Mouse (Mus musculus): ENCODE results near the gene Pgpep1.

Gene Pgpep1

GRCm38 (mm10) chr8:70659604-70660272, 450 bp downstream of the Pgpep1 start:
- DNase-seq (ENCODE audit: low spot score in 2 of 2), result peak; percentile 90

GRCm38 (mm10) chr8:70658897-70659603, 1.1 kb downstream of the Pgpep1 start:
- DNase-seq (ENCODE audit: low spot score in 2 of 2), result no peak

DNA sequence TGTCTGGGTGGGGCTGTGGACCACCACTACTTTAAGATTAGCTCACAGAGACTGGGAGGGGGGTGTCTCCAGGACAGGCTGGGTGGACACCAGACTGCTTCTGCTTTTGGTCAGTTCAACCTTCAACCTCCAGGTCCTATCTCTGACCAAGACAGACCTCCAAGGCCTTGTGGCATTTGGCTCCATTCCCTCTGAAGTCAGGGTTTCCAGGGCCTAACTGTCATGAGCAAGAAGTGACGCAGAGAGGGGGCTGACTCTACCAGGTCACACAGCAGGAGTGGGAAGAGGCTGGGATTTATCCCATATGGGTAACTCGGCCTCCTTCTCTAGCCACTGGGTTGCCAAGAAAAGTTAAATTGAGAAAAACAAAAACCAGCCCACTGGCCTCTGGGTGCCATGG, 2.4 kb downstream of the Pgpep1 start:
- no peak for DNase-seq (ENCODE audit: low spot score in 2 of 2)

DNA sequence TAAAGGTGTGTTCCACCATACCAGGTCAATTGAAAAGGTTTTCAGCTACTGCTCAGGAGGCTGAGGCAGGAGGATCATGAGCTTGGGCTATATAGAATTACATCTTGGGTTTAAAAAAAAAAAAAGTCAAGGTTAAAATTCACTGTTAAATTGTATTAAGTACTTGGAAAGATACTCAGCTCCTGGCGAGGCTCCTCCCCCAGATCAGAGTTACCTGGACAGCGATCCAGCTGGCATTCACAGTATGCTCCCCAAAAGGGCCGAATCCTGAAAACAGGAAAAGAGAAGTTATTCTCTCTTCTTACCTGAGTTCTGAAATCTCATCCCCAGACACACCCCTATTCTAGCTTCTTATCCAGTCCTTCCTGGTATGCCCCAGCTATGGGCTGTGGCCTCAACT, 3.0 kb downstream of the Pgpep1 start:
- no peak for DNase-seq (ENCODE audit: low spot score in 2 of 2)

DNA sequence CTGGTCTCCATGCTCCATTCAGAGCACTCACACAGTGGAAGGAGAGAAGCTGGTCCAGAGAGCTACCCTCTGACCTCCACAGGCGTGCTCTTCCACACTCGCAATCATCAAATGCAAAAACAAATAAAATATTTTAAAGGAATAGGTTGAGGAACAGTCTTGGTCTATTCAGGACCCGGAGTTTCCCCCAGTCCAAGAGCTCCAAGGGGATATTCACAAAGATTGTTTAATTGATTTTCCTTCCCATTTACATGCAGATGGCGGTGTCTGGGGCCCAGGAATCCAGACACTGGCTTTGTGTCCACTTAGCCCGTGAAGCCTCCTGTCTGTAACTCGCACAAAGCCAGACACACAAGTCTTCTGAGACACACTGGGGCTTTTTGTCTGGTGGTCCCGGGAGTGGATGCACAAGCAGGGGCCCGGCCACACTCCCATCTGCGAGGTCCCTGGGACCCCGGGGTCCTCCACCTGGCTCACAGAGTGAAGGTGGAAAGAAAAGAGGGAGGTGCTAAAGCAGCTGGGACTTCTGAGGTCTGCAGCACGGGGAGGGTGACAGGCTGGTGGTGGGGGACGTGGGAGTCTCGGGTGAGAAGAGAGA, 3.9 kb downstream of the Pgpep1 start:
- peak in 1 of 2 experiments; percentile 57 for DNase-seq (ENCODE audit: low spot score in 2 of 2)

- DNase-seq (ENCODE audit: low spot score in 2 of 2), result no peak
These were observed 4.7 kb downstream of the Pgpep1 start for GRCm38 (mm10) chr8:70655469-70655868.

GRCm38 (mm10) chr8:70654121-70654520, 6.1 kb downstream of the Pgpep1 start:
- DNase-seq (ENCODE audit: low spot score in 2 of 2), result no peak

DNA sequence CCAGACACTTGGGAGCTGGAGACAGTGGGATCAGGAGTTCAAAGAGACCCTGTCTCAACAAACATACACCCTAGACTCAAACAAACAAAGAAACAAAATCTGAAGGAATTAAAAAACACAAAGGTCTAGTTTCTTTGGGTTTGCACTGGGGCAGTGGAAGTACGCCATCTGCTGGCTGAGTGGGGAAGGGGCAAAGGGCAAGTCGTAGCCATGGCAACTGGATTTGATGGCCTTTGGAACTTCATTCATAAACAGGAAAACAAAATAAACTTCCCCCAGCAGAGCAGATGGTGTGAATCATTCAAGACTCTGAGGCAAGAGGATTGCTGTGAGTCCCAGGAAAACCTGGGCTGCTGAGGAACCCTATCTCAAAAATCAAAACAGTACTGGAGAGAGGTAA, 7.0 kb downstream of the Pgpep1 start:
- no peak for DNase-seq (ENCODE audit: low spot score in 2 of 2)

GRCm38 (mm10) chr8:70650351-70650750, 9.8 kb downstream of the Pgpep1 start:
- DNase-seq (ENCODE audit: low spot score in 2 of 2), result no peak

- peak; percentile 78 to 79 for DNase-seq (ENCODE audit: low spot score in 2 of 2)
These were observed 10.9 kb downstream of the Pgpep1 start for GRCm38 (mm10) chr8:70649324-70649723.

- DNase-seq (ENCODE audit: low spot score in 2 of 2), result no peak
These were observed 11.3 kb downstream of the Pgpep1 start for GRCm38 (mm10) chr8:70648921-70649320.

- DNase-seq (ENCODE audit: low spot score in 2 of 2), result no peak
These were observed 12.1 kb downstream of the Pgpep1 start for GRCm38 (mm10) chr8:70648164-70648442.

- DNase-seq (ENCODE audit: low spot score in 2 of 2), result no peak
These were observed 12.6 kb downstream of the Pgpep1 start for GRCm38 (mm10) chr8:70647343-70648163.

- DNase-seq (ENCODE audit: low spot score in 2 of 2), result no peak
These were observed 13.4 kb downstream of the Pgpep1 start for GRCm38 (mm10) chr8:70646775-70647174.

DNA sequence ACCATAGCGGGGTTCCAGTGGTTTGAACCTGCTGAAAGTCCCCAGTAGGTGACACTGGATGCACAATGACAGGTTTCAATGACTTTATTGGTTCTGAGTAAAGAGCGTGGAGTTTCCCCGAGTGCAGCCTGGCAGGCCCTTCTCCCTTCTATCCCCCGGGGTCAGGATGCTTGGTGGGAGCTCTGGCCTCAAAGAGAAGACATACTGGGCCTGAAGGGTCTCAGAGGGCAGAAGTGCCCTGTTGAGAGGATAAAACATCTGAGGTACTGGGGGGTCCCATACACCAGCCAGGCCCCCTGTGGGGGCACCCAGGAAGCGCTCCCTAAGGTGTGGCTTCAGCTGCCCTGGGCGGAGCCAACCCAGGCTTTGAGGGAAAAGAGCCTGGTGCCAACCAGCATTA, 13.8 kb downstream of the Pgpep1 start:
- DNase-seq (ENCODE audit: low spot score in 2 of 2), result no peak

DNA sequence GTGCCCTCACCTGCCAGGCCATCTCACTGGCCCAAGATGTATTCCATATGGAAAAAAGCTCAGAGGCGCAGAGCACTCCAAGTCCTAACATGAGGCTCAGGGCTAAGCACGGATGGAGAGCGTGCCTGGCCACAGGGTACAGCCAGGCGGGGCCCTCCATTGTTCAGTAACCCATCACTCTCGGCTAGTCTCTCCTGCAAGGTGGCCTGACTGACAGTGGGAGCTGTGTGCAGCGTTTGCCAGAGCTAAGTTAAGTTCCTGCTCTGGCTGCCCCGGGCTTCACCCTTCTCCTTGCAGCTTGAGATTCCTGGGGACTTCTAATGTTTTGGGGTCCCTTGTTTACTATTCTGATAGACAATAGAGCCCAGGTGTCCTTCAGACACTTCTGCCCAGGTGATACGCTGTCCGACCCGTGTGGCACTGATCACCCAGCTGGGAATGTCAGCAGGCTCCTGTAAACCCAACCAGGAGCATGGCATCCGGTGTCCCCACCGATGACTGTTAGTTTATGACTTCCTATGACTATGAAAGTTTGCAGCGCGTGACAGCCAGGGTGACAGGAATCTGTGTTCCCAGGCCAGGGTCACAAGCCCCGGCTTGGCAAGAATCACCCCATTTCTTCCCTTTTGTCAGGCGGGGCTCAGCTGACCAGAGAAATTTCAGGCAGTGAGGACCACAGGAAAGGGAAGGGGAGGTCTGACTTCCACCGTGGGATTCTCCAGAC, 14.5 kb downstream of the Pgpep1 start:
- DNase-seq (ENCODE audit: low spot score in 2 of 2), result no peak

- no peak for DNase-seq (ENCODE audit: low spot score in 2 of 2)
These were observed 16.1 kb downstream of the Pgpep1 start for GRCm38 (mm10) chr8:70644065-70644464.

GRCm38 (mm10) chr8:70643019-70643418, 17.2 kb downstream of the Pgpep1 start:
- no peak for DNase-seq (ENCODE audit: low spot score in 2 of 2)

GRCm38 (mm10) chr8:70638752-70639151, 21.4 kb downstream of the Pgpep1 start:
- DNase-seq (ENCODE audit: low spot score in 2 of 2), result no peak

- DNase-seq (ENCODE audit: low spot score in 2 of 2), result no peak
These were observed 23.4 kb downstream of the Pgpep1 start for GRCm38 (mm10) chr8:70636838-70637237.

GRCm38 (mm10) chr8:70635527-70635926, 24.7 kb downstream of the Pgpep1 start:
- DNase-seq (ENCODE audit: low spot score in 2 of 2), result no peak

DNA sequence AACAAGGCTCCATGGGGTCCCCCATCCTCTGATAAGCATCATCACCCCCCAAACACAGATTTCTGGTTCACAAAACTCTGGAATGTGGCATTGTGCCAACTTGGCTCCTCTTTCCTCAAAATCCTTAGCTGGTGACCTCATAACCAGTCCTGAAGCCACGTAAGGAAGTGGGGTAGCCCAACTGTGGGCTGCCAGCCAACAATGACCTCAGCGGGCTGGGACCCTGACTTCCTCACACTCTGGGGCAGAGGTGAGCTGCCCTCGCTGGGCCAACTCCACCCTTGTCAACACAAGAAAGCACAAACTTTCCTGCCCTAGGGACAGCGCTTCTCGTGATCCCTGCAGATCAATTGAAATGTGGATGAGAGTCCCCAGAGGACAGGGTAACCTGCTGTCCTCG, 26.1 kb downstream of the Pgpep1 start:
- DNase-seq (ENCODE audit: low spot score in 2 of 2), result no peak

Data from right cerebral cortex, postnatal 10 days (tissue).